Mouse (Mus musculus) cortical plate, adult 2 months (tissue): ENCODE measurements at regions not wholly inside any gene's neighbourhood (a gene's known extent, or its start where the extent isn't known, plus 50 kb on each side); places are given as distances from the start of the nearest gene placed in this dataset.

Experiments used
- H3K27ac ChIP-seq: fragments of 200-500 bp; 2 replicates; pipeline ENCODE4 v1.5.1; 2012; ENCODE audit warnings: low read length, control low read depth, inconsistent platforms; ENCODE audit not compliant: insufficient read depth
- H3K4me1 ChIP-seq: fragments of 200-500 bp; 2 replicates; pipeline ENCODE4 v1.6.1; 2011; ENCODE audit warnings: low read length; ENCODE audit not compliant: control insufficient read depth, insufficient read depth
- H3K4me3 ChIP-seq: fragments of 200-500 bp; 2 replicates; pipeline ENCODE4 v1.5.1; 2011; ENCODE audit warnings: mild to moderate bottlenecking, low read length, control low read depth; ENCODE audit not compliant: insufficient read depth
- CTCF ChIP-seq: fragments of 200-500 bp; IDR thresholded peaks from 2 replicates; pipeline ENCODE4 v1.5.1; 2011; ENCODE audit warnings: mild to moderate bottlenecking, control low read depth, low read length; ENCODE audit not compliant: insufficient read depth; ENCODE audit errors: extremely low read depth
- POLR2A ChIP-seq: fragments of 200-500 bp; IDR thresholded peaks from 2 replicates; pipeline ENCODE4 v1.6.1; 2011; ENCODE audit warnings: mild to moderate bottlenecking, low read length, control low read depth; ENCODE audit not compliant: insufficient read depth; ENCODE audit errors: extremely low read depth

DNA sequence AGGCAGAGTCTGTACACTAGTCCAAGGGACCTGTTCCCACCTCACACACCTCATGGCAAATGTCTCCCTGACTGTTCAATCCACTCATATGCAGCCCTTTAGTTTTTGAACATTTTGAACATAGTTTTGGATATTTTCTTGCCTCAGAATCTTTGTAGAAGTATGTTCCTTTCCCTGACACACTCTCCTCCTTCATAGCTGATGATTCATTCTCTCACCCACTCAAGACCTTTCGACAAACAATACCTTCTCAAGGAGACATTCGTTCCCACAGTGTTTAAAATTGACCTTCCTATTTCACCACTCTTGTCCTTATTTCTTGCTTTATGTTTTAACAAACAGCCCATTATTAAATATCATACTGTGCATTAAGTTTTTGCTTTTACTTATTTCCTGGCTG lies 538.4 kb upstream of the Lsamp start:
- Histone ChIP-seq H3K27ac (no peak overlapping the region), H3K4me1 (peaks cover 2% of the 10 kb centered on the region; the same call in 1 of the 2 replicates), H3K4me3 (no peak overlapping the region)
- TF ChIP-seq CTCF (no peak), POLR2A (no peak)

DNA sequence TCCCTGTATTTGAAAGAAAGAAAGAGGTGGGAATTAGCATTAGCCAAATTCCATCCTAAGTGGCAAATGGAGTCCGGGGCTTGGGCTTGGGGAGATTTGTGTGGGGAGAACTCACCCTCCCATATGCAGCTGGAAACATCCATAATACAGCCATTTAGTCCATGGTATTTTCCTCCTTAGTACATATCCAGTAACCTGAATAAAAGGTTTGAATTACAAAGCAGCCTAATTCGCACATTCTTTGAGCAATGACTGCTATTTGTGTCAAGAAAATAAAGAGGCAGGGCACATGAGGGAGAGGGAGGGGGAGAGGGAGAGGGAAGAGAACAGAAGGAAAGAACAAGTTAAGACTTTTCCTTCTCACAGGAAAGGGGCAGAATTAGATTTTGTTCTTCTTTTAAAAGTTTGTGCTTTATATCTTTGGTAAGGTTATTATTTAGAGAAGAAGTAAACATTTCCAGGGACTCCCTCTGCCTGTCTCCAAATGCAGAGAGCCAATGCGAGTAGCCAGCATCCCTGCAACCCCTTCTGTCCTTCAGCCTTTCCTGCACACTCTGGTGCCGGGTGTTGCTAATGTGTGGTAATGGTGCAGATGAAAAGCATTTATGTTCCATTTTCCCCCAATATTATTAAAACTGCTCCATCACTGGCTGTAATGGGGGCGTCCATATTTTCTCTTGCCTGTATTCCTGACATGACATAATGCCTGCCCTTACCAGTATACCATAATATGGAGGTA lies 530.6 kb upstream of the Lsamp start:
- Histone ChIP-seq H3K4me3 (no peak overlapping the region), H3K4me1 (no peaks in the 10 kb centered on the region), H3K27ac (no peak overlapping the region)
- no peak for TF ChIP-seq POLR2A
- no peak for TF ChIP-seq CTCF
